Mouse (Mus musculus) limb, embryonic 14.5 days (tissue): ENCODE data around the gene Bcl2l13. TPM values are rescaled to one million over a fixed set of nuclear protein-coding genes. Genes with fewer than 3 reads are reported as not detected.

Experiments used
- ATAC-seq: fragments of 200-750 bp; cut with Nextera tagmentation; 2 replicates; pipeline ENCODE4 v1.8.0; 2017; ENCODE audit warnings: low read depth, moderate number of reproducible peaks, moderate TSS enrichment; ENCODE audit not compliant: low FRiP score
- DNase-seq: peaks from one replicate; pipeline ENCODE4 v3.0.0-alpha.2; 2015; ENCODE audit warnings: low spot score
- H3K27ac ChIP-seq: fragments of 300-500 bp; sonication (generic); replicated peaks from 2 replicates; pipeline ENCODE4 v1.5.1; 2014; ENCODE audit warnings: low read depth, mild to moderate bottlenecking, low read length, moderate library complexity, mixed read lengths
- H3K27me3 ChIP-seq: fragments of 300-500 bp; sonication (generic); 2 replicates; pipeline ENCODE4 v1.6.1; 2014; ENCODE audit warnings: low read length, mixed read lengths; ENCODE audit not compliant: control insufficient read depth, insufficient read depth
- H3K36me3 ChIP-seq: fragments of 300-500 bp; sonication (generic); 2 replicates; pipeline ENCODE4 v1.6.1; 2014; ENCODE audit warnings: mild to moderate bottlenecking, low read length, moderate library complexity, mixed read lengths; ENCODE audit not compliant: control insufficient read depth, insufficient read depth
- H3K4me1 ChIP-seq: fragments of 300-500 bp; sonication (generic); 2 replicates; pipeline ENCODE4 v1.6.1; 2014; ENCODE audit warnings: antibody characterized with exemption, low read length, mixed read lengths; ENCODE audit not compliant: control insufficient read depth, insufficient read depth
- H3K4me2 ChIP-seq: fragments of 300-500 bp; sonication (generic); replicated peaks from 2 replicates; pipeline ENCODE4 v1.6.1; 2014; ENCODE audit warnings: low read depth, mild to moderate bottlenecking, low read length, moderate library complexity; ENCODE audit not compliant: severe bottlenecking
- H3K4me3 ChIP-seq: fragments of 300-500 bp; sonication (generic); replicated peaks from 2 replicates; pipeline ENCODE4 v1.5.1; 2014; ENCODE audit warnings: low read length
- H3K9ac ChIP-seq: fragments of 300-500 bp; sonication (generic); 2 replicates; pipeline ENCODE4 v1.6.1; 2014; ENCODE audit warnings: mild to moderate bottlenecking, low read depth, low read length, moderate library complexity; ENCODE audit not compliant: severe bottlenecking
- H3K9me3 ChIP-seq: fragments of 300-500 bp; sonication (generic); 2 replicates; pipeline ENCODE4 v1.6.1; 2016; ENCODE audit warnings: low read length; ENCODE audit not compliant: control insufficient read depth
- POLR2A ChIP-seq: fragments of 200-500 bp; IDR thresholded peaks from 2 replicates; pipeline ENCODE4 v1.8.0; 2012; ENCODE audit warnings: inconsistent platforms, mild to moderate bottlenecking, moderate library complexity, borderline replicate concordance; ENCODE audit not compliant: insufficient read depth, insufficient read length; ENCODE audit errors: extremely low read depth
- WGBS: fragments of 180-500 bp; shearing (Covaris S2); extraction: QIAGEN DNeasy Blood & Tissue Kit; methylation state at CpG from one replicate; pipeline ENCODE4 v1.1.7; 2014; 5-methylcytosine and 5-hydroxymethylcytosine counted together
- polyA plus RNA-seq, 2 experiments: library from polyadenylated mRNA; depleted of rRNA in 1 of 2; stranded (reverse) in 1 of 2; unstranded in 1 of 2; fragments of >200 nt; fragmentation: Nextera tagmentation in 1 of 2; extraction: Ambion mirVana in 1 of 2; gene quantifications; 2 replicates each; pipeline versions ENCODE4 v1.2.1 to v1.2.3; 2012 to 2014

Bcl2l13 gene
- polyA plus RNA-seq, 2 experiments = 23.7 to 27.4 TPM

DNA sequence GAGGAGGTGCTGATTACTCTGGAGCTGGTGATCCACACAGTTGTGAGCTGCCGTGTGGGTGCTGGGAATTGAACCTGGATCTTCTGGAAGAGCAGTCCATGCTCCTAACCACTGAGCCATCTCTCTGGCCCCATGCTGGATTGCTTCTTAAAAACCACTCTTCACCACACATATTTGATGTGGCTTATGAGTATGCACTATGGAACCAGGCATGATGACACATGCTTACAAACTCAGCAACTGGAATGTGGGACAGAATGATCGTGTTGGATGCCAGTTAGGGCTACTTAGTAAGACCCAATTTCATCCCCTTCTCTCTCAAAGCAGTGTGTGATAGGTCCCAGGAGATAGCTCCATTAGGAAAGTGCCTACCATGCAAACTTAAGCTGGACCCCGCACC is 24.1 kb downstream of the Bcl2l13 start:
- WGBS = 94% methylated on average over 3 of the region's 3 CpGs
- ATAC-seq (no peak), DNase-seq (no peak)
- H3K4me1 ChIP-seq = no peaks in the 10 kb centered on the region
- no peak overlapping the region for H3K27ac ChIP-seq
- no peak overlapping the region for H3K4me3 ChIP-seq
- H3K9ac ChIP-seq = no peak overlapping the region
- H3K36me3 ChIP-seq = peaks cover 26% of the 10 kb centered on the region
- TF ChIP-seq POLR2A = no peak
- no peak overlapping the region for H3K4me2 ChIP-seq
- no peaks in the 10 kb centered on the region for H3K9me3 ChIP-seq
- H3K27me3 ChIP-seq = no peaks in the 10 kb centered on the region

DNA sequence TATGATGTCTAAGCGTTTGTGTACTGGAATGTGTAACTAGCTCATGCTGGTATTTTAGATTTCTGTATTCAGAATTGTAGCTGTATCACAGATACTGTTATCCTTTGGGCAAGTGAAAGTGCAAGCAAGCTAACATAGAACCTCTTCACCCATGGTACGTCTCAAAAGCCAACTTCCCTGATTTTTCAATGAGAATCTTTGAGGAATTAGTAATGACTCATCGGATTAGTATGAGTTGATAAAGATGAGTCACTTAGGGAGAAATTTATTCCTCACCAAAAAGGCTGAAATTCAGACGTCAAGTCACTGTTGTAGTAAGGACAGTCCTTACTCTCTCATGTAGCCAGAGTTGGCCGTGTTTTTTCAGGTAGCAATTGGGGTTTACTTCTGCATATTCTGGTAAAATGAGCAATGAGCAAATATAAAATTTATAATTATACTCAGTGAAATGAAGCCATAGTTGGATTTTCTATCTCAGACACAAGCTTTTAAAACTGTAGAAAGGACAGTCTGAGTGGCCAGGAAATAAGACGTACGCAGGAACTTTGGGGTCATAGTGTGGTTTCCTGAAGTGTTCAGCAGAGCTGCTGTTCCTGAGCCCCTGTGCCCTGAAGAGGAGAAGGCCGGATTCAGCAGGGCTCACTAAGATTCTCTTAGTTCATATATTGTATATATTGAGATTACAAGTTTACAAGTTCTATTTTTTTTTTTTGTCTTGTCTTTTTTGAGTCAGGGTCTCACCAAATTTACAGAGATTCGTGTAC is 30.2 kb downstream of the Bcl2l13 start:
- Histone ChIP-seq H3K4me3 (no peak overlapping the region), H3K9ac (no peak overlapping the region), H3K27ac (no peak overlapping the region), H3K4me2 (no peak overlapping the region), H3K4me1 (no peaks in the 10 kb centered on the region), H3K27me3 (no peaks in the 10 kb centered on the region), H3K9me3 (no peaks in the 10 kb centered on the region), H3K36me3 (peaks cover 23% of the 10 kb centered on the region)
- DNase-seq = no peak
- 84% methylated on average over 9 of the region's 9 CpGs for WGBS
- no peak for ATAC-seq
- no peak for TF ChIP-seq POLR2A

DNA sequence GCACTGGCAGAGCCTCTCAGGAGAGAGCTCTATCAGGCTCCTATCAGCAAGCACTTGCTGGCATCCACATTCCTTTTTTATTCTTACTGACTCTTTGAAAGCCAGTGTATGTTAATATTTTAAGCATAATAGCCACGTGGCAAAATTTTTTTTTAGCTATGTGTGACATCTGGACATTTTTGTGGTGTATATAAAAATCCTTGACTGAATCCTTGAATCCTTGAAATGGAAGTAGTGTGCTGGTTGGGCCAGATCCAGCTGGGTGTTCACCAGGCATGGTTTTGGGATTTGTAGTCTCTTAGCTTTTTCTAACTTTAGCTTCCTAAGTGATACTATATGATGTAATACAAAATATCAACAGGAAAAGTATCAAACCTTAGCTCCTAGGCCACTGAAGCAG is 32.8 kb downstream of the Bcl2l13 start:
- Histone ChIP-seq H3K9ac (no peak overlapping the region), H3K36me3 (peaks cover 23% of the 10 kb centered on the region), H3K27me3 (no peaks in the 10 kb centered on the region), H3K4me1 (no peaks in the 10 kb centered on the region), H3K4me3 (no peak overlapping the region), H3K9me3 (no peaks in the 10 kb centered on the region), H3K27ac (no peak overlapping the region), H3K4me2 (no peak overlapping the region)
- 57% methylated on average over 1 of the region's 1 CpGs for WGBS
- ATAC-seq = no peak
- peak; percentile 9 for DNase-seq
- TF ChIP-seq POLR2A = no peak

DNA sequence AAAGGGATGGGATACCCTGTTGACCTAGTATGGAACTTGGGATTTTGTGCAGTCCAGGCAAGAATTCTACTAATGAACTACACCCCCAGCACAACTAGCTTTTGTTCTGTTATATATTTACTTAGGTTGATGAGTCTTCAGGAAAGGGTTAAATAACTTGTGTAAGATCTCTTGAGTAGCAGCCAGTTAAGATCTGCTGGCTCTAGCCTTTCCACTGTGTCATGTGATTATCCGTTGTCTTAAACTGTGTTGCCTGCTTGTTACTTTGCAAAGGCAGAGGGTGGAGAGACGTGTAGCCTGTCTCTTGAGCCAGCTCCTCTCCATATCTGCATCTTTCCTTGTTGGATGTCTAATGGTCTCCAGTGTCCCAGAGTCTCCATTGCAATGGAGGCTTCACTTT is 35.3 kb downstream of the Bcl2l13 start:
- no peaks in the 10 kb centered on the region for H3K4me1 ChIP-seq
- H3K36me3 ChIP-seq = peaks cover 17% of the 10 kb centered on the region
- H3K4me3 ChIP-seq = no peak overlapping the region
- no peaks in the 10 kb centered on the region for H3K9me3 ChIP-seq
- TF ChIP-seq POLR2A = no peak
- WGBS = 88% methylated on average over 2 of the region's 2 CpGs
- ATAC-seq (no peak), DNase-seq (no peak)
- H3K9ac ChIP-seq = no peak overlapping the region
- no peaks in the 10 kb centered on the region for H3K27me3 ChIP-seq
- H3K4me2 ChIP-seq = no peak overlapping the region
- H3K27ac ChIP-seq = no peak overlapping the region

DNA sequence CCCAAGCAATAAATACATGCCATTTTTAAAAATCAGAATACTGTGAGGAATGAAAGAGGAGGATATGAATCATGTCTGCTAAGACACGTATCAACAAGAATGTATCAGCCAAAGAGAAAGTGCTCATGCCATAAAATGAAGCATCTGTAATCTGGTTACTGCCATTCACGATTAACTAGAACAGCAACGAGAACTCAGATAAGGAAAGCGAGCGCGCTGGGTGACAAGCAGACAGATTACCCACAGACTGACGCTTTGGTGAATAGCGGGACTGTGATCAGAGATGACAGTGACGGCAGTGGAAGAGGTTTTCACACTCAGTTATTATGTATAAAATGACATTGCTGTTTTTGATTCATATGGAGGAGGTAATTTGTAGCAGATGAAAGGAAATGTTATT is 37.9 kb downstream of the Bcl2l13 start:
- Histone ChIP-seq H3K27me3 (no peaks in the 10 kb centered on the region), H3K9me3 (no peaks in the 10 kb centered on the region), H3K4me2 (no peak overlapping the region), H3K9ac (no peak overlapping the region), H3K36me3 (peaks cover 28% of the 10 kb centered on the region), H3K4me3 (no peak overlapping the region), H3K27ac (no peak overlapping the region), H3K4me1 (no peaks in the 10 kb centered on the region)
- TF ChIP-seq POLR2A = no peak
- no peak for ATAC-seq
- WGBS = 65% methylated on average over 9 of the region's 9 CpGs
- DNase-seq = no peak
